Mouse (Mus musculus) mouse trophoblast stem cell (cell line): ENCODE results near the gene Ifit3.
"Not testable (repeated sequence)": the region's sequence is repeated elsewhere in the genome, so short reads cannot be mapped to it uniquely, and the experiment has no call there.

Source experiments
- in situ Hi-C, 2 experiments: fragments of 300-500 bp; cut with MseI, MboI; formaldehyde crosslinking; loops; 2 replicates in 1 of 2; 3 replicates in 1 of 2; pipeline ENCODE4 v1.15.1; 2025

The Ifit3 gene

DNA sequence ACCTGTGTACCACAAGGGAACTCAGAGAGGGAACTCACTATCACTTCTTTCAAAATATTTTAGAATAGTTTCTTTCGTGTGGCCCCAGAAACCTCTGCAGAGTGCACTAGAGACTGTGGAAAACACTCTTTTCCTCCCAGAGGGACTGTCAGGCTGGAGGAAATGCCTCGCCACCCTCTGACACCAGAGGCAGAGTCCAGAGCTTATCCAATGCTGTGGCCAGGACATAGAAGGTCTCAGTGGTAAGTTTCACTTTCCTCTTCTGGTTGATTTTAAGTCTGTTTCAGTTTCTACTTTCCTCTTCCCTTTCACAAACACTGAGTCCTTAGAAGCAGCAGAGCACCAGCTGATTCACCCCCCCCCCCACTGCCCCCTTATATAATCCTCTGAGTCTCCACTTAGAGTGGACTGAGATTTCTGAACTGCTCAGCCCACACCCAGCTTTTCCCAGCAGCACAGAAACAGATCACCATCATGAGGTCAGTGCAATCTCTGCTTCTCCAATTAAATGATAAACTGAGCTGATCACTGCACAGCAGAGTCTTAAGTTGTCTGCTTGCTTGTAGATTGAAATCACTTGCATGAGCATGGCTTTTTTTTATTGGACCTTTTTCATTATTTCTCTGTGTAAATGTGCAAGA, at the start of gene Ifit3:
Gene Ifit3, plus strand, starts transcription at position 406 of the 641 bp plus-strand sequence.
- in situ Hi-C loops, result not testable (repeated sequence)

DNA sequence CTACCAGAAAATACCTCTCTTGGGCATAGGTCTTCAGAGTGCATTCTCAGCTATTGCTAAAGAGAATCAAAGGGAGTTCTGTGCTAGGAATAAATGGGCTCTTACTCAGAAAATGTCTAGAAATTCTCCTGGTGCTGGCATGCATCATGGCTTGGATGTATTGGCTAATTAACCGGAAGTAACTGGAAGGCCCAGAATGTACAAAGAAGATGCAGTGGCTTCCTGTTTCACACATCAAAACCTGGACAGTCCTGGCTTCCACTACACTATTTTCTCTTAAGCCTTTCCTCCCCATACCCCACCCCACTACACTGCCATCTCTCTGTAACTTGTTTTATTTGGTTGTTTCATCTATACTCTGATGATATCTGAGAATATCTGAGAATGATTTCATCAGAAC, 43.9 kb upstream of the Ifit3 start:
- in situ Hi-C loops, result no loop called here

DNA sequence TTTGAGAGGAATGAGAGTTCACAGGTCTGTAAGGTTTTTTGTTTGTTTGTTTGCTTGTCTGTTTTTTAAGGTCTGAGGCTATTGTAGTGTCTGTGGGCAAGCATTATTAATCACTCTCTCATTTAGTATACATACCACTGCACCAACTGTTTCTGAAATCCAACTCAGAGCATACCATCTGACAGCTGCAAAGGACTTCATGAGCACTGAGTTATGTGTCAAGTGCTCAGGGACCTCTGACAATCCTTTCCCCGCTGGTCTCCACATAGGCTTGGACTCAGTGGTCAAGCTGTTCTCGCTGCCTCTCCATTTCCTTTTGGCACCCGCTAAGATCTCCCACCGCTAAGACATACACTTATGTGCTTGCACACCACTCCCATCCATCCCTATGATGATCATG, 37.1 kb upstream of the Ifit3 start:
- in situ Hi-C loops, result loop anchor here (5.0 kb wide), 1 partner anchor 91 kb away; no protein-coding TSS in a partner anchor

- in situ Hi-C loops, result loop anchor here (5.0 kb wide), 1 partner anchor 89 kb away; no protein-coding TSS in a partner anchor
These were observed 35.4 kb upstream of the Ifit3 start for GRCm38 (mm10) chr19:34547976-34548375.

GRCm38 (mm10) chr19:34550205-34550533, 33.2 kb upstream of the Ifit3 start:
- in situ Hi-C loops, result no loop called here

GRCm38 (mm10) chr19:34550534-34551223, 32.7 kb upstream of the Ifit3 start, which contains the start of gene Ifit2:
Ifit2 (plus strand) TSS chr19:34550694.
- in situ Hi-C loops, result no loop called here

DNA sequence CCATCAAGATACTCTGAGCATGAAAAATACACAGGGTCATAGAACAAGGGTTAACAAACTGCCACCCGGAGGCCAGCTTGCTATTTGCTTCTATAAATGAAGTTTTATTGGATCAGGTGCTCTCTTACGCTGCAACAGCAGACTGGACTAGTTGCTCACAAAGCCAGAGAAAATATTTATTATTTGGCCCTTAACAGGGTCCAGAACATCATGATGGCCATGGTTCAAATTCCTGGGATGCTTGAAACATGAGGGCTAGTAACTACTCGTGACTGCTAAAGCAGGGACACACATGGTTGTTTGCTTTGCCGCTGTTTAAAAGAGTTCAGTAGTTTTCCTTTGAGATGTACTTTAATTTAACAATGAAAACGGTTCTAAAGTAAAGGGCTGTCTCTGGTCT, 31.4 kb upstream of the Ifit3 start:
- in situ Hi-C loops, result no loop called here

GRCm38 (mm10) chr19:34553021-34553420, 30.3 kb upstream of the Ifit3 start:
- in situ Hi-C loops, result no loop called here

GRCm38 (mm10) chr19:34553522-34553921, 29.8 kb upstream of the Ifit3 start:
- in situ Hi-C loops, result no loop called here

- in situ Hi-C loops, result no loop called here
These were observed 29.3 kb upstream of the Ifit3 start for GRCm38 (mm10) chr19:34554061-34554460.

DNA sequence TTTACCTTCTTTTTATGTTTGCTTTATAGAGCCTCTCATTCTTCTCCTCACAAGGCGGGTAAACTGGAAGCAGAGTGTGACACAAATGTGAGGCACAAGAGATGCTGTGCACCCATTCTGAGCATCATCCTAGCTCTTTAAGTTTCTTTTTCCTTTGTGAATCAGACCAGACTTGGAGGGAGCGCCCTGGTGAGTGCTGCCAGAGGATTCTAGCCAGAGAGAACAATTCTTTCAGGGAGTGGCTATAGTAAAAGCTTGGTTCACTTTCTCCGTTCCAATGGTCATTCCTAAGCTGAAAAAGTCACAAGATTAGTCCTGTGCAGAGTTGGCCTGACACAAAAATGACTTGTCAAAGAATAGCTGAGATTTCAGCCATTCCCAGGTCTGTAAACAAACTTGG, 26.7 kb upstream of the Ifit3 start:
- in situ Hi-C loops, result no loop called here

- in situ Hi-C loops, result no loop called here
These were observed 20.8 kb upstream of the Ifit3 start for GRCm38 (mm10) chr19:34562556-34562955.

DNA sequence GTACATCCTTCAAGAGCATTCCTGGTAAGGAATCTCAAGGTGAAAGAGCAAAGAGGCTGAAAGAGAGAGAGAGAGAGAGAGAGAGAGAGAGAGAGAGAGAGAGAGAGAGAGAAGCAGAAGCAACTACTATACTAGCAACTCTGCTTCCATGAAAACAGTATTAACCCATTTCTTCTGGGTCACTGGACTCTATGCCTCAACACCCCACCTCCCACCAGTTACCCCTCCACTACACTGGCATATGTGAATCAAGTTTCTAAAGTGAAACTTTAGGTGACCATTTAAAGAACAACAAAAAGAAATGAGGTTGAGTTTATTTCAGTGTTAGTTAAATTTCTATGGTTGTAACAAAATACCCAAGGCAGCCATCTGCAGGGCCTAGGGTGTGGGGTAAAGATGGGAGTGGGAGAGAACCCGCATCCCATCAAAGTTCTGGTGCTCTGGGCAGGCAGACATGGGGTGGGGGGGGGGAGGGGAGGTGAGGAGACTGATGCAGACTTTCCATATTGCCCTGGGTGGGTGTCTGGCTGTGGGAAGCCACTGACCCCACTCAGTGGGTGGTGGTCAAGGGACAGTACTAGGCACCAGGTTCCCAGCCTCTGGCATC, 17.1 kb upstream of the Ifit3 start:
- in situ Hi-C loops, result no loop called here

- in situ Hi-C loops, result no loop called here
These were observed 14.1 kb upstream of the Ifit3 start for GRCm38 (mm10) chr19:34568988-34569895.

GRCm38 (mm10) chr19:34569896-34570476, 13.3 kb upstream of the Ifit3 start:
- in situ Hi-C loops, result no loop called here

- in situ Hi-C loops, result no loop called here
These were observed 12.3 kb upstream of the Ifit3 start for GRCm38 (mm10) chr19:34571080-34571479.

DNA sequence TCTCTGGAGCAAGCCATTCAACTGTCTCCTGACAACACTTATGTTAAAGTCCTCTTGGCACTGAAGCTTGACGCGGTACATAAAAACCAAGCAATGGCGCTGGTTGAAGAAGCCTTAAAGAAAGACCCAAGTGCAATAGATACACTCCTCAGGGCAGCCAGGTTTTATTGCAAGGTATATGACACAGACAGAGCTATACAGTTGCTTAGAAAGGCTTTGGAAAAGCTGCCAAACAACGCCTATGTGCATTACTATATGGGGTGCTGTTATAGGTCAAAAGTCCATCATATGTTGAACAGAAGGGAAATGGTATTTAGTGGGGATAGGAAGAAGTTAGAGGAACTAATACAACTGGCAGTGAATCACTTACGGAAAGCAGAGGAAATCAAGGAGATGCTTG, 9.7 kb upstream of the Ifit3 start:
- in situ Hi-C loops, result no loop called here

- in situ Hi-C loops, result no loop called here
These were observed 6.2 kb upstream of the Ifit3 start for GRCm38 (mm10) chr19:34577121-34577520.

DNA sequence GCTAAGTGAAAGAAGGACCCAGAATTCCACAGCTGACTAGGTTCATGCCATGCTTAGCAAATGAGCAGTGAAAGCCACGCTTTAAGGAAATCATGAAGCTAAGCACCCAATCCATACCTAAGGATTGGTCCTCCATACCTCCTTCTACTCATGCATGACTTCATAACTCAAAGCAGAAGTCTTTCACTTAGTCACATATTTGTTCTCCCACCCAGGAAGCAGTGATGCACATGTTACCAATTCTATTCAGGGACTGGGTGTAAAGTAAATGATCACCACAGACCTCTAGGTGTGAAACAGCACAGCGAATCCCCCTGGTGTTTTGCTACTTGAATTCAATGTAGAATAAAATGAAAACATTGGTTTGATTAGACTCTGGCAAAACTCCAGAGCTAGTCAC, 635 bp upstream of the Ifit3 start:
- in situ Hi-C loops, result not testable (repeated sequence)

- in situ Hi-C loops, result not testable (repeated sequence)
These were observed 2.6 kb downstream of the Ifit3 start for GRCm38 (mm10) chr19:34585740-34586458.
